Mouse (Mus musculus): Measurements from ENCODE around the gene Plch1.

Gene Plch1

GRCm38 (mm10) chr3:63693694-63694093, 205.6 kb downstream of the Plch1 start:
- DNase-seq (ENCODE audit: low spot score), result no peak

GRCm38 (mm10) chr3:63692727-63693126, 206.5 kb downstream of the Plch1 start:
- no peak for DNase-seq (ENCODE audit: low spot score)

- DNase-seq (ENCODE audit: low spot score), result no peak
Measured at GRCm38 (mm10) chr3:63668779-63669178, 230.5 kb downstream of the Plch1 start.

GRCm38 (mm10) chr3:63665307-63665706, 234.0 kb downstream of the Plch1 start:
- DNase-seq (ENCODE audit: low spot score), result no peak

- DNase-seq (ENCODE audit: low spot score), result no peak
Measured at GRCm38 (mm10) chr3:63664575-63665243, 234.6 kb downstream of the Plch1 start.

Measured in urinary bladder, postnatal 10 days (tissue).